Mouse (Mus musculus): ENCODE measurements around the gene Grid1.

DNA sequence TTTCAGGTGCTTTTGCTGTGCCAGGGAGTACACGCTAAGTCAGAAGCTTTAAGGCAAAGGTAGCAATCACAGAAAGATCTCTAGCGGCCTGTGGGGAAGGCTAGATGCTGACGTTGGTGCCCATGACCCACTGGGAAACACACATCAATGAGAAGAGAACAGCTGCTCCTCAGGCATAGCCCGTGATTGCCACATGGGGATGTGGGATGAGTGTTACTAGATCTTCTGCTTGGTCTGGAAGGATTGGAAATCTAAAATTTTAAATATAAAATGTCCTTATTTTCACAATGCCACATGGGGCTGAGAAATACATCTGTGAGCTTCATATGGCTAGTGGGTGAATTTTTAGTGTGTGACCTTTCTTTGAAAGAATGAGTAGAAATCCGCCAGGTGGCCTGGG lies 277.3 kb downstream of the Grid1 start:
- TF ChIP-seq CTCF (conservative IDR thresholded peaks at IDR 0.05; ENCODE audit: low read length) = no peak
- no peak for TF ChIP-seq POU5F1 (IDR thresholded peaks at IDR 0.05; ENCODE audit: borderline replicate concordance, low read length)
- no peak for TF ChIP-seq NANOG (IDR thresholded peaks at IDR 0.05; ENCODE audit: borderline replicate concordance, low read length)

Data from E14TG2a.4 (cell line).